Mouse (Mus musculus) cerebellum, adult 2 months (tissue): ENCODE results near the gene Abhd4.

ENCODE experiments used
- CTCF ChIP-seq: fragments of 200-500 bp; IDR thresholded peaks from 2 replicates; pipeline ENCODE4 v1.5.1; 2011; ENCODE audit warnings: low read depth, mild to moderate bottlenecking, control low read depth, low read length, moderate library complexity, borderline replicate concordance; ENCODE audit not compliant: insufficient read depth
- POLR2A ChIP-seq: fragments of 200-500 bp; IDR thresholded peaks from 2 replicates; pipeline ENCODE4 v1.6.1; 2011; ENCODE audit warnings: low read length, control low read depth, borderline replicate concordance; ENCODE audit not compliant: insufficient read depth

GRCm38 (mm10) chr14:54267966-54268365 lies 14.0 kb downstream of the Abhd4 start:
- TF ChIP-seq CTCF (no peak), POLR2A (no peak)
